ENCODE assay signal across 13 mouse cellular contexts in the genomic region with DNA sequence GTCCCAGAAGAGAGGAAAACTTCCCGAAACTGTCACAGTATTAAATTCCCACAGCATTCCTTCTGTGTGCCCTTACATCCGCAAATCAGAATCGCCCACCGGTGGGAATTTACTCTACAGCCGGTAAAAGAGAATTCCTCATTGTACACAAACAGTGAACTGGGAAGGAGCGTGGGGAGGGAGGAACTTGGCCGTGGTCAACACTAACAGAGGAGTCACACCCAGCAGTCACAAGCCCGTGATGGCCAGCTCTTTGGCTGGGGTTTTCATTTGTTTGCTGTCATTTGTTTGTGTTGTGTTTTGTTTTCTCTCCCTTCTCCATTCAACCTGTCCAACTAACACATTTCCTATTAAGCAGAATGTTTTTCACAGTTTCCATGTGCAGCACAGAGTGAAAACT. TPM values are rescaled to one million over a fixed set of nuclear protein-coding genes. Genes with fewer than 3 reads are reported as not detected.
DNase-seq lines count a peak whose midpoint lies in the region; TF ChIP-seq lines count a peak whose summit lies in the region.
"Had no signal": no experiment of that assay in that cellular context is flagged by ENCODE, and none has a peak within 500 bp of the region (broad histone marks: within the 10 kb centered on the region; RNA-seq: fewer than 3 reads in every experiment).

No protein-coding gene starts in this region.

- no peaks in the 10 kb centered on the region for H3K27me3 ChIP-seq in kidney, adult 2 months (replicated peaks; ENCODE audit: control insufficient read depth, insufficient read depth, low read length)
- H3K27me3 ChIP-seq: intestine, embryonic 15.5 days; midbrain, embryonic 12.5 days had no signal

- DNase-seq in kidney, adult 2 months = peak; percentile 55
- no peak for DNase-seq in kidney, postnatal 14 days
- peak; percentile 36 for DNase-seq in Muller cell, postnatal 12 days (ENCODE audit: inconsistent ontology term)
- peak; percentile 58 for DNase-seq in lung, postnatal 10 days
- DNase-seq in adrenal gland, adult 18-20 months (ENCODE audit: low spot score in 2 of 2) = no peak
- DNase-seq in neural tube, embryonic 10.5 days (ENCODE audit: extremely low spot score, low spot score) = no peak
- DNase-seq: cerebellum, adult 11 months; right cerebral cortex, postnatal 14 days had no signal

- peaks cover 13% of the 10 kb centered on the region for H3K4me1 ChIP-seq in kidney, adult 2 months (ENCODE audit: control insufficient read depth, insufficient read depth, low read length)
- H3K4me1 ChIP-seq in bone marrow macrophage, adult 2 months (ENCODE audit: control insufficient read depth, insufficient read depth, low read length) = peaks cover 52% of the 10 kb centered on the region

- WGBS in kidney, adult 2 months = 35% methylated on average over 8 of the region's 8 CpGs

- H3K4me3 ChIP-seq in kidney, adult 2 months (ENCODE audit: insufficient read depth, low read depth, low read length) = no peak overlapping the region
- H3K4me3 ChIP-seq in bone marrow macrophage, adult 2 months (ENCODE audit: insufficient read depth, low read length) = peak overlapping the region; percentile 70
- H3K4me3 ChIP-seq: intestine, embryonic 15.5 days; midbrain, embryonic 12.5 days; myocyte had no signal

- no peak overlapping the region for H3K27ac ChIP-seq in kidney, adult 2 months (ENCODE audit: insufficient read depth, low read depth, low read length)
- H3K27ac ChIP-seq in bone marrow macrophage, adult 2 months (ENCODE audit: insufficient read depth, low read depth, low read length) = peak overlapping the region; percentile 70
- H3K27ac ChIP-seq: intestine, embryonic 15.5 days; liver, embryonic 14.5 days; midbrain, embryonic 12.5 days had no signal

- no peak for TF ChIP-seq CTCF in kidney, adult 2 months (conservative IDR thresholded peaks at IDR 0.05; ENCODE audit: insufficient read depth, insufficient read length, low read depth, low read length)
- no peak for TF ChIP-seq CTCF in bone marrow macrophage, adult 2 months (IDR thresholded peaks at IDR 0.05; ENCODE audit: low read depth, low read length)

- no peak for TF ChIP-seq POLR2A in kidney, adult 2 months (IDR thresholded peaks at IDR 0.05; ENCODE audit: low read depth, low read length)
- TF ChIP-seq POLR2A in bone marrow macrophage, adult 2 months (IDR thresholded peaks at IDR 0.05; ENCODE audit: borderline replicate concordance, low read depth, low read length) = no peak

- H3K36me3 ChIP-seq in kidney, adult 2 months (ENCODE audit: control insufficient read depth, insufficient read depth, low read length) = no peaks in the 10 kb centered on the region
- H3K36me3 ChIP-seq: intestine, embryonic 15.5 days; midbrain, embryonic 12.5 days had no signal

RNA-seq across cellular contexts. Expression of a gene that starts 39.7 kb away (rescaled TPM):
- polyA plus RNA-seq in kidney, adult 2 months (2012; rRNA removed) = 18.9 and 20.0 TPM in 2 replicates
- polyA plus RNA-seq in bone marrow macrophage, adult 2 months (2012; ENCODE audit: insufficient read depth, insufficient read length, missing spikeins) = 125 and 135 TPM in 2 replicates
- total RNA-seq in adrenal gland, adult 18-20 months (2021) = 10 to 100 TPM in 1 of 2 experiments, 1 to 10 TPM in 1; 8.4 to 12.7 TPM

Comparison
In these comparisons a context has a peak if more than half of its experiments do, and no peak if none do; other contexts are left out.
1. DNase-seq: peak in kidney, adult 2 months (single experiment), Muller cell, postnatal 12 days (single experiment) and lung, postnatal 10 days (single experiment); none in kidney, postnatal 14 days (single experiment), adrenal gland, adult 18-20 months (0 of 2) and neural tube, embryonic 10.5 days (single experiment).